Mouse (Mus musculus): ENCODE data around the gene Arhgef10l.

GRCm38 (mm10) chr4:140637269-140637668 is 28.5 kb downstream of the Arhgef10l start:
- no peak for TF ChIP-seq POLR2A (IDR thresholded peaks at IDR 0.05; ENCODE audit: borderline replicate concordance, low read depth, low read length)
- TF ChIP-seq CTCF (IDR thresholded peaks at IDR 0.05; ENCODE audit: low read depth, low read length), result no peak
